Mouse (Mus musculus): Measurements from ENCODE around the gene Prdx6b. TPM values are rescaled to one million over a fixed set of nuclear protein-coding genes. Genes with fewer than 3 reads are reported as not detected.
A peak's percentile ranks its signal among the peaks of the same experiment; 100 is the strongest.

Gene Prdx6b
- total and polyA plus RNA-seq, 2 experiments from 2014 or later, result not detected

DNA sequence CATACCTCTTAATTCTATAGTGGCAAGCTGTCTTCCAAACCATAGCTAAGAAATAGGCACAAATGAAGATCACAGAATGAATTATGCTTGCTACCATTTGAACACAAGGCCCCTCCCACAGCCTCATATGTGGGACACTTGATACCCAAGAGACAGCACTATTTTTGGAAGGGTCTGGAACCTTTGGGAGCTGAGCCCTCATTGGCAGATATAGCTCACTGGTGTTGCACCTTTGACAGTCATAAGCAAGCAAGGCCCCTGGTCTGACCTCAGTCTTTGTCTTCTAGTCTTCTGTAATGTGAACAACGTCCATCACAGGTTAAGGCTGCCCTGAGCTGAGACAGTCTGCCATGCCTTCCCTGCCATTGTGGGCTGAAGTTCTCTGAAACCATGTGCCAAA is 20.8 kb upstream of the Prdx6b start:
- Histone ChIP-seq H3K4me1 (ENCODE audit: insufficient read depth, low read length) (no peaks in the 10 kb centered on the region), H3K36me3 (ENCODE audit: insufficient read depth, low read length) (no peaks in the 10 kb centered on the region), H3K9me3 (ENCODE audit: low read length) (no peaks in the 10 kb centered on the region), H3K27ac (ENCODE audit: low read depth, low read length) (no peak overlapping the region), H3K4me2 (ENCODE audit: low read depth, low read length, poor library complexity, severe bottlenecking) (no peak overlapping the region), H3K27me3 (ENCODE audit: insufficient read depth, low read length) (no peaks in the 10 kb centered on the region), H3K9ac (replicated peaks; ENCODE audit: low read length, poor library complexity, severe bottlenecking) (no peak overlapping the region), H3K4me3 (ENCODE audit: low read depth, low read length) (no peak overlapping the region)
- 77% methylated on average over 1 of the region's 1 CpGs for WGBS
- DNase-seq (ENCODE audit: low spot score) (no peak), ATAC-seq (ENCODE audit: low FRiP score) (no peak)
- TF ChIP-seq CTCF (IDR thresholded peaks at IDR 0.05), result no peak

DNA sequence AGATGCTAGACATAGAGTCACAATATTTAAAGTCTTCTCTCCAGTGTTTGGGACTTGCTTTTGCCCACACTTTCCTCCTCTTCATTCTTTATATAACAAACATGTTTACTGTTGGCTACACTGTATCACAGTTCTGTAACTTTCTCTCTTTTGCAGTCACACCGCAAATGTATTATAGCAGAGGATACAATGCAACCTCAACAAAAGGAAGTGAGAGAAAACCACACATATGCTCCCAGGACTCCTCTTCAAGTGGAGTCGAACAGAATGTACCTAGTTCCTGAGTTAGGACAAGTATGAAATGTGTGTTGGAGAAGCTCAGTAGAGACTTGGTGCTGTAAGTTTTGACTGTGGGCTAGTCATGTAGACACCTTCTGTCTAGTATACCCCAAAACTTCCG is 19.2 kb upstream of the Prdx6b start:
- ATAC-seq (ENCODE audit: low FRiP score) (no peak), DNase-seq (ENCODE audit: low spot score) (no peak)
- H3K9me3 ChIP-seq (ENCODE audit: low read length), result no peaks in the 10 kb centered on the region
- H3K36me3 ChIP-seq (ENCODE audit: insufficient read depth, low read length), result no peaks in the 10 kb centered on the region
- H3K4me3 ChIP-seq (ENCODE audit: low read depth, low read length), result no peak overlapping the region
- no peak overlapping the region for H3K9ac ChIP-seq (replicated peaks; ENCODE audit: low read length, poor library complexity, severe bottlenecking)
- no peak for TF ChIP-seq CTCF (IDR thresholded peaks at IDR 0.05)
- no peak overlapping the region for H3K27ac ChIP-seq (ENCODE audit: low read depth, low read length)
- H3K4me1 ChIP-seq (ENCODE audit: insufficient read depth, low read length), result no peaks in the 10 kb centered on the region
- WGBS, result 94% methylated on average over 3 of the region's 3 CpGs
- no peaks in the 10 kb centered on the region for H3K27me3 ChIP-seq (ENCODE audit: insufficient read depth, low read length)
- no peak overlapping the region for H3K4me2 ChIP-seq (ENCODE audit: low read depth, low read length, poor library complexity, severe bottlenecking)

DNA sequence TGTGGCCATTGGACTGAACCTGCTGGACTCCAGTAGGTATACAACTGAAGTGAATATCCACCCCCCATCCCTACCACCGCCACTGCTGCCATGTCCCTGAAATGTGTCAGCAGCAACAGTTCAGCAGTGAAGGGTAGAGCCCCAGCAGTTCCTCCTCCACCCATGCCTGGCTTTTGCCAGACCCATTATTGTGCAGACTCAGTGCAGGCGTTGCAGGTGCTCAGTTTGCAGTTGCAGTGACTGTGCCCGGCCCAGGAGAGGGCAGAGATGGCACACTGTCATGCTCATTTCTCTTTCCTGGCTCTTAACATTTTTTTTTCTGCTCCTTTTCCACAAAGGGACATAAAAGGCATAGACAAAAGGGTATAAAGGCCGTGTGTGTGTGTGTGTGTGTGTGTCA is 18.5 kb upstream of the Prdx6b start:
- Histone ChIP-seq H3K4me3 (ENCODE audit: low read depth, low read length) (no peak overlapping the region), H3K36me3 (ENCODE audit: insufficient read depth, low read length) (no peaks in the 10 kb centered on the region), H3K9me3 (ENCODE audit: low read length) (no peaks in the 10 kb centered on the region), H3K27me3 (ENCODE audit: insufficient read depth, low read length) (no peaks in the 10 kb centered on the region), H3K9ac (replicated peaks; ENCODE audit: low read length, poor library complexity, severe bottlenecking) (no peak overlapping the region), H3K4me2 (ENCODE audit: low read depth, low read length, poor library complexity, severe bottlenecking) (no peak overlapping the region), H3K27ac (ENCODE audit: low read depth, low read length) (no peak overlapping the region), H3K4me1 (ENCODE audit: insufficient read depth, low read length) (no peaks in the 10 kb centered on the region)
- TF ChIP-seq CTCF (IDR thresholded peaks at IDR 0.05), result no peak
- 88% methylated on average over 4 of the region's 4 CpGs for WGBS
- ATAC-seq (ENCODE audit: low FRiP score), result no peak
- no peak for DNase-seq (ENCODE audit: low spot score)

DNA sequence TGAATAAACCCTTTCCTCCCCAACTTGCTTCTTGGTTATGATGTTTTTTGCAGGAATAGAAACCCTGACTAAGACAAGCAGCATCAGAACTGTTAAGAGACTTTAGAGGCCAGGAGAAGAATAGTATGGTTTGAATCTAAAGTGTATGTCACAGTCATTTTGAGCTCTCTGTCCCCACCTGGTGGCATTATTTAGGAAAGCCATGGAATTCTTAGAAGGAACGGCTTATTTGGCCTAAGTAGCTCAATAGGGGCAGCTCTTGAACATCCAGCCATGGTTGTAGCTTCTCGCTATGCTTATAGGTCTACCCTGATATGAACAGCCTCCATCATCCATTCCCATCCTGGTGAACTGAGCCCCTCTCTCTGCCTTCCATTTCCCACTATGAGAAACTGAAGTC is 17.1 kb upstream of the Prdx6b start:
- DNase-seq (ENCODE audit: low spot score) (peak; percentile 72), ATAC-seq (ENCODE audit: low FRiP score) (no peak)
- TF ChIP-seq CTCF (IDR thresholded peaks at IDR 0.05), result peak; percentile 75
- Histone ChIP-seq H3K27ac (ENCODE audit: low read depth, low read length) (no peak overlapping the region), H3K4me1 (ENCODE audit: insufficient read depth, low read length) (no peaks in the 10 kb centered on the region), H3K27me3 (ENCODE audit: insufficient read depth, low read length) (no peaks in the 10 kb centered on the region), H3K9me3 (ENCODE audit: low read length) (no peaks in the 10 kb centered on the region), H3K36me3 (ENCODE audit: insufficient read depth, low read length) (no peaks in the 10 kb centered on the region), H3K4me2 (ENCODE audit: low read depth, low read length, poor library complexity, severe bottlenecking) (no peak overlapping the region), H3K4me3 (ENCODE audit: low read depth, low read length) (no peak overlapping the region), H3K9ac (replicated peaks; ENCODE audit: low read length, poor library complexity, severe bottlenecking) (no peak overlapping the region)
- 49% methylated on average over 2 of the region's 2 CpGs for WGBS

DNA sequence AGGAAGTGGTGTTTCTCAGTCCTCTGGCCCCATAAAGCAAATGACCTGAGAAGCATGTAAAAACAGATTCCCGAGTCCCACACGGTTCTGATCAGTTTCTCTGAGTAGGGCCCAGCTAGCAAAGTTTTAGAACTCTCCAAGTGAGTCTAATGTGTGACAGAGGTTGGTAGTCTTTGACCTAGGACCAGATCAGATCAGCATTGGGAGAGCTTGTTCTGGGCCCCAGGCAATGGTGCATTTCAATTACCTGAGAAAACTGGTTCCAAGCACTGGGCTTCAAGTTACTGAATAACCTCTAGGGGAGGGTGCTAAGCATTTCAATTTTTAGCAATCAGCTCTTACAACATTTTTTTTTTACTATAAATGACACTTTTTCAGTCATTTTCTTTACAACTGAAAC is 10.1 kb upstream of the Prdx6b start:
- no peak for TF ChIP-seq CTCF (IDR thresholded peaks at IDR 0.05)
- Histone ChIP-seq H3K9ac (replicated peaks; ENCODE audit: low read length, poor library complexity, severe bottlenecking) (no peak overlapping the region), H3K27me3 (ENCODE audit: insufficient read depth, low read length) (no peaks in the 10 kb centered on the region), H3K9me3 (ENCODE audit: low read length) (no peaks in the 10 kb centered on the region), H3K27ac (ENCODE audit: low read depth, low read length) (no peak overlapping the region), H3K4me2 (ENCODE audit: low read depth, low read length, poor library complexity, severe bottlenecking) (no peak overlapping the region), H3K36me3 (ENCODE audit: insufficient read depth, low read length) (no peaks in the 10 kb centered on the region), H3K4me3 (ENCODE audit: low read depth, low read length) (no peak overlapping the region), H3K4me1 (ENCODE audit: insufficient read depth, low read length) (no peaks in the 10 kb centered on the region)
- no peak for DNase-seq (ENCODE audit: low spot score)
- ATAC-seq (ENCODE audit: low FRiP score), result no peak
- WGBS, result 87% methylated on average over 2 of the region's 2 CpGs

DNA sequence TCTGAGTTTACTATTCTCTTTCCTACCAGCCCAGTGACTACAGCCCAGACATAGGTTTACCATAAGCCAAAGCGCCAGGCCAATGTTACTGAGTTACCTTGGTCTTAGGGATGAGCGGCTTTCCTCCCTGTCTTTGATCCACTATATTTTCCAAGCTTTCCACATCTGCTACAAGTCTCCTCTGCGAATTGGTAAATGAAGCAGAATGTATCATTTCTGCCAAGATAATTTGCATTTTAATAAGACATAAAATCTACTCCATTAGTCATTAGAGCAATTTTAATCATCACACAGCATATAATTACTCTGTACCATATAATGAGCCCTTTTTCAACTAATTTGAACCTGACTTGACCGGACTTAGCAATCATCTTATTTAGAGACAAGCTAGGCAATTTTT is 5.9 kb upstream of the Prdx6b start:
- Histone ChIP-seq H3K27ac (ENCODE audit: low read depth, low read length) (no peak overlapping the region), H3K36me3 (ENCODE audit: insufficient read depth, low read length) (no peaks in the 10 kb centered on the region), H3K9me3 (ENCODE audit: low read length) (no peaks in the 10 kb centered on the region), H3K4me2 (ENCODE audit: low read depth, low read length, poor library complexity, severe bottlenecking) (no peak overlapping the region), H3K27me3 (ENCODE audit: insufficient read depth, low read length) (no peaks in the 10 kb centered on the region), H3K4me3 (ENCODE audit: low read depth, low read length) (no peak overlapping the region), H3K4me1 (ENCODE audit: insufficient read depth, low read length) (no peaks in the 10 kb centered on the region), H3K9ac (replicated peaks; ENCODE audit: low read length, poor library complexity, severe bottlenecking) (no peak overlapping the region)
- DNase-seq (ENCODE audit: low spot score) (no peak), ATAC-seq (ENCODE audit: low FRiP score) (no peak)
- TF ChIP-seq CTCF (IDR thresholded peaks at IDR 0.05), result no peak
- whole genome bisulfite sequencing, result 82% methylated on average over 4 of the region's 4 CpGs
